Mouse (Mus musculus): ENCODE data around the gene Cd70. TPM values are rescaled to one million over a fixed set of nuclear protein-coding genes. Genes with fewer than 3 reads are reported as not detected.

Gene Cd70
- polyA plus RNA-seq, 1 experiment, result not detected

DNA sequence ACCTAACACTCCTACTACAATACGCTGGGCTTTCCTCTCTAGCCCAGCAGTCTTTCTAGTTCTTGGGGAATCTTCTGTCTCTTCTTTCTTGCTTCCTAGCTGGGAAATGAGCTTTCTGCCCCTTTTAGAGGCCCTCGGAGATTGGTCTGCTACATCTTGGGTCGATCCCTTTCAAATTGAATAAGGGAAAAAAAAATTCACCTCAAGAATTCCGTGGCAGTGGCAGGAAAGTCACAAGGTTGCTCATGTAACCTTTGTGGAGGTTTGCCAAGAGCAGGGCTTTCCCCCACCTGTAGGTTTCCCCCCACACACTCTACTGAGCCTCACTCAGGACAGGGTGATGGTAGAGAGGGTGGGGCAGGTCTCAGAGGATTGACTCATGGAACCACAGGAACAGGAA lies 4.2 kb upstream of the Cd70 start:
- H3K36me3 ChIP-seq (ENCODE audit: control insufficient read depth, insufficient read depth, low read length), result no peaks in the 10 kb centered on the region
- H3K4me1 ChIP-seq (ENCODE audit: control insufficient read depth, insufficient read depth, low read length), result peaks cover 3% of the 10 kb centered on the region; the same call in 1 of the 2 replicates
- no peak overlapping the region for H3K4me3 ChIP-seq (ENCODE audit: control insufficient read depth, low read depth, low read length)
- no peak overlapping the region for H3K27ac ChIP-seq (ENCODE audit: control insufficient read depth, insufficient read depth, low read depth, low read length)
- TF ChIP-seq POLR2A (IDR thresholded peaks at IDR 0.05; ENCODE audit: control insufficient read depth, low read depth, low read length), result no peak
- no peak for TF ChIP-seq CTCF (IDR thresholded peaks at IDR 0.05; ENCODE audit: control insufficient read depth, insufficient read depth, insufficient replicate concordance, low read depth, low read length)
- H3K27me3 ChIP-seq (ENCODE audit: control insufficient read depth, insufficient read depth, low read length), result no peaks in the 10 kb centered on the region

- Histone ChIP-seq H3K27ac (ENCODE audit: control insufficient read depth, insufficient read depth, low read depth, low read length) (no peak overlapping the region), H3K4me3 (ENCODE audit: control insufficient read depth, low read depth, low read length) (no peak overlapping the region), H3K27me3 (ENCODE audit: control insufficient read depth, insufficient read depth, low read length) (no peaks in the 10 kb centered on the region), H3K4me1 (ENCODE audit: control insufficient read depth, insufficient read depth, low read length) (peaks cover 3% of the 10 kb centered on the region; the same call in 1 of the 2 replicates), H3K36me3 (ENCODE audit: control insufficient read depth, insufficient read depth, low read length) (no peaks in the 10 kb centered on the region)
- TF ChIP-seq CTCF (IDR thresholded peaks at IDR 0.05; ENCODE audit: control insufficient read depth, insufficient read depth, insufficient replicate concordance, low read depth, low read length) (no peak), POLR2A (IDR thresholded peaks at IDR 0.05; ENCODE audit: control insufficient read depth, low read depth, low read length) (no peak)
Observed at GRCm38 (mm10) chr17:57153006-57153405, 3.4 kb upstream of the Cd70 start.

DNA sequence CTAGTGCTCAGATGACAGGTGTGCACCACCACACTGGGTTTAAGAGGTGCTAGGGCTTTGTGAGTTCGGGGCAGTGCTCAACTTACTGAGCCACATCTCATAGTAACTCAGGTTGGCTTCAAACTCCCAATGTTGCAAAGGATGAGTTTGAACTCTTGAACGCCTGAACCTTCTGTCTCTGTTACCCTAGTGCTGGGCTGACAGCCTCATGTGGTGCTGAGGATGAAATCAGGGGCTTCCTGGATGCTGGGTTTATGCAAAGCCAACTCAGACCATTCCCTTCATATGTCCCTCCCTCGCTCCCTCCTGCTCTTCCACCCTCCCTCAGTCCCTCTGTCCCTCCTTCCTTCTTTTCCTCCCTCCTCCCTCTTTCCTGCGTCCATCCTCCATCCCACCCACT lies 1.2 kb downstream of the Cd70 start:
- TF ChIP-seq POLR2A (IDR thresholded peaks at IDR 0.05; ENCODE audit: control insufficient read depth, low read depth, low read length), result no peak
- Histone ChIP-seq H3K4me3 (ENCODE audit: control insufficient read depth, low read depth, low read length) (no peak overlapping the region), H3K36me3 (ENCODE audit: control insufficient read depth, insufficient read depth, low read length) (no peaks in the 10 kb centered on the region), H3K27ac (ENCODE audit: control insufficient read depth, insufficient read depth, low read depth, low read length) (no peak overlapping the region), H3K27me3 (ENCODE audit: control insufficient read depth, insufficient read depth, low read length) (no peaks in the 10 kb centered on the region), H3K4me1 (ENCODE audit: control insufficient read depth, insufficient read depth, low read length) (peaks cover 3% of the 10 kb centered on the region; the same call in 1 of the 2 replicates)

GRCm38 (mm10) chr17:57145115-57145514 lies 4.5 kb downstream of the Cd70 start:
- TF ChIP-seq CTCF (IDR thresholded peaks at IDR 0.05; ENCODE audit: control insufficient read depth, insufficient read depth, insufficient replicate concordance, low read depth, low read length) (no peak), POLR2A (IDR thresholded peaks at IDR 0.05; ENCODE audit: control insufficient read depth, low read depth, low read length) (no peak)
- H3K27ac ChIP-seq (ENCODE audit: control insufficient read depth, insufficient read depth, low read depth, low read length), result no peak overlapping the region
- no peak overlapping the region for H3K4me3 ChIP-seq (ENCODE audit: control insufficient read depth, low read depth, low read length)
- no peaks in the 10 kb centered on the region for H3K36me3 ChIP-seq (ENCODE audit: control insufficient read depth, insufficient read depth, low read length)
- H3K27me3 ChIP-seq (ENCODE audit: control insufficient read depth, insufficient read depth, low read length), result no peaks in the 10 kb centered on the region
- H3K4me1 ChIP-seq (ENCODE audit: control insufficient read depth, insufficient read depth, low read length), result peaks cover 3% of the 10 kb centered on the region; the same call in 1 of the 2 replicates

- Histone ChIP-seq H3K4me1 (ENCODE audit: control insufficient read depth, insufficient read depth, low read length) (no peaks in the 10 kb centered on the region), H3K36me3 (ENCODE audit: control insufficient read depth, insufficient read depth, low read length) (no peaks in the 10 kb centered on the region), H3K27me3 (ENCODE audit: control insufficient read depth, insufficient read depth, low read length) (no peaks in the 10 kb centered on the region), H3K27ac (ENCODE audit: control insufficient read depth, insufficient read depth, low read depth, low read length) (no peak overlapping the region), H3K4me3 (ENCODE audit: control insufficient read depth, low read depth, low read length) (no peak overlapping the region)
- TF ChIP-seq POLR2A (IDR thresholded peaks at IDR 0.05; ENCODE audit: control insufficient read depth, low read depth, low read length) (no peak), CTCF (IDR thresholded peaks at IDR 0.05; ENCODE audit: control insufficient read depth, insufficient read depth, insufficient replicate concordance, low read depth, low read length) (no peak)
Observed at GRCm38 (mm10) chr17:57143704-57144103, 5.9 kb downstream of the Cd70 start.

DNA sequence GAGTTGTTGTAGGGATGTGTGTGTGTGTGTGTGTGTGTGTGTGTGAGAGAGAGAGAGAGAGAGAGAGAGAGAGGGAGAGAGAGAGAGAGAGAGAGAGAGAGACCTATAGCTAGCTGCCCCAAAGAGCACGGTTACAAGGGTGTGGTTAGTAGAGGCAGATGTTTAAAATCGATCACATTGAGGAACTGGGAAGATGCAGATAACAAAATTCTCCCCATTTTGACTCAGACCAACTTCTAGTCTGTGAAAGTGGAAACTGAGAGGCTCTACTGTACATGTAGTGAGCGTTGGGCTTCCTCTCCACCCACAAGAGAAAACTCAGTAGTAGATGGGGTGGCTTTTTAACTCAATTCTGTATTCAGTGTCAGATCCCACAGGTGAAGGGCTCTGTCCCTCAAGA lies 9.9 kb downstream of the Cd70 start:
- Histone ChIP-seq H3K27me3 (ENCODE audit: control insufficient read depth, insufficient read depth, low read length) (no peaks in the 10 kb centered on the region), H3K4me3 (ENCODE audit: control insufficient read depth, low read depth, low read length) (no peak overlapping the region), H3K27ac (ENCODE audit: control insufficient read depth, insufficient read depth, low read depth, low read length) (no peak overlapping the region), H3K36me3 (ENCODE audit: control insufficient read depth, insufficient read depth, low read length) (no peaks in the 10 kb centered on the region), H3K4me1 (ENCODE audit: control insufficient read depth, insufficient read depth, low read length) (no peaks in the 10 kb centered on the region)
- TF ChIP-seq POLR2A (IDR thresholded peaks at IDR 0.05; ENCODE audit: control insufficient read depth, low read depth, low read length) (no peak), CTCF (IDR thresholded peaks at IDR 0.05; ENCODE audit: control insufficient read depth, insufficient read depth, insufficient replicate concordance, low read depth, low read length) (no peak)

GRCm38 (mm10) chr17:57138676-57139075 lies 10.9 kb downstream of the Cd70 start:
- Histone ChIP-seq H3K36me3 (ENCODE audit: control insufficient read depth, insufficient read depth, low read length) (no peaks in the 10 kb centered on the region), H3K4me1 (ENCODE audit: control insufficient read depth, insufficient read depth, low read length) (no peaks in the 10 kb centered on the region), H3K4me3 (ENCODE audit: control insufficient read depth, low read depth, low read length) (no peak overlapping the region), H3K27ac (ENCODE audit: control insufficient read depth, insufficient read depth, low read depth, low read length) (no peak overlapping the region), H3K27me3 (ENCODE audit: control insufficient read depth, insufficient read depth, low read length) (no peaks in the 10 kb centered on the region)
- TF ChIP-seq CTCF (IDR thresholded peaks at IDR 0.05; ENCODE audit: control insufficient read depth, insufficient read depth, insufficient replicate concordance, low read depth, low read length) (no peak), POLR2A (IDR thresholded peaks at IDR 0.05; ENCODE audit: control insufficient read depth, low read depth, low read length) (no peak)

GRCm38 (mm10) chr17:57135635-57136034 lies 13.9 kb downstream of the Cd70 start:
- no peaks in the 10 kb centered on the region for H3K27me3 ChIP-seq (ENCODE audit: control insufficient read depth, insufficient read depth, low read length)
- H3K27ac ChIP-seq (ENCODE audit: control insufficient read depth, insufficient read depth, low read depth, low read length), result no peak overlapping the region
- H3K4me3 ChIP-seq (ENCODE audit: control insufficient read depth, low read depth, low read length), result no peak overlapping the region
- TF ChIP-seq CTCF (IDR thresholded peaks at IDR 0.05; ENCODE audit: control insufficient read depth, insufficient read depth, insufficient replicate concordance, low read depth, low read length), result no peak
- no peak for TF ChIP-seq POLR2A (IDR thresholded peaks at IDR 0.05; ENCODE audit: control insufficient read depth, low read depth, low read length)
- H3K4me1 ChIP-seq (ENCODE audit: control insufficient read depth, insufficient read depth, low read length), result no peaks in the 10 kb centered on the region
- H3K36me3 ChIP-seq (ENCODE audit: control insufficient read depth, insufficient read depth, low read length), result no peaks in the 10 kb centered on the region
